Mouse (Mus musculus) left cerebral cortex, postnatal 14 days (tissue): ENCODE measurements around the gene Stk16. TPM values are rescaled to one million over a fixed set of nuclear protein-coding genes. Genes with fewer than 3 reads are reported as not detected.

Experiments used
- DNase-seq, 2 experiments: peaks; one replicate each; pipeline ENCODE4 v3.0.0; 2021 to 2022; ENCODE audit warnings: low spot score in 2 of 2, mixed read lengths in 1 of 2
- intact Hi-C: fragments of 180-260 bp; cut with DNase I; formaldehyde crosslinking; loops from one replicate; pipeline ENCODE4 v1.15.1; 2025
- total RNA-seq, 2 experiments: library from RNA; stranded (reverse); gene quantifications; 2 replicates each; pipeline ENCODE4 v1.2.3; 2021

Gene Stk16
- total RNA-seq, 2 experiments from 2014 or later = 85.6 to 92.2 TPM

- intact Hi-C loops = no loop called here
- DNase-seq = no peak
Observed at GRCm38 (mm10) chr1:75208967-75209678, 1.5 kb upstream of the Stk16 start.

GRCm38 (mm10) chr1:75211141-75211708, 587 bp downstream of the Stk16 start:
- no peak for DNase-seq
- intact Hi-C loops = no loop called here

DNA sequence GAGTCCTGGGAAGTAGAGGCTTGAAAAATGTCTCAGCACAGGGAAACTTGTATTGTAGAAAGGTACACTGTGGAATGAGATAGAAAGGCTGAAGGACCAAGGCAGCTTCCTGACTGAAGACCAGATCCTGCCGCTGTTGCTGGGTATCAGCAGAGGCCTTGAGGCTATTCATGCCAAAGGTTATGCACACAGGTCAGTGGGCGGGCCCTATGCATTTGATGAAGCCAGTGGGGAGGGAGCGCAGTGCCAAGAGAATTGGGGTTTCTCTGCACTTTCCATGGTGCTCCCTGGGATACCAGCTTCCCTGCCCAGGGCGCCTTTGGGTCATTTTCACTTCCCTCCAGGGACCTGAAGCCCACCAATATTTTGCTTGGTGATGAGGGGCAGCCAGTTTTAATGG, 1.9 kb downstream of the Stk16 start:
- DNase-seq = no peak

GRCm38 (mm10) chr1:75213096-75213495, 2.5 kb downstream of the Stk16 start:
- no peak for DNase-seq
- intact Hi-C loops = no loop called here

More for the DNA sequence above, 1.9 kb downstream of the Stk16 start:
- intact Hi-C loops = no loop called here

DNA sequence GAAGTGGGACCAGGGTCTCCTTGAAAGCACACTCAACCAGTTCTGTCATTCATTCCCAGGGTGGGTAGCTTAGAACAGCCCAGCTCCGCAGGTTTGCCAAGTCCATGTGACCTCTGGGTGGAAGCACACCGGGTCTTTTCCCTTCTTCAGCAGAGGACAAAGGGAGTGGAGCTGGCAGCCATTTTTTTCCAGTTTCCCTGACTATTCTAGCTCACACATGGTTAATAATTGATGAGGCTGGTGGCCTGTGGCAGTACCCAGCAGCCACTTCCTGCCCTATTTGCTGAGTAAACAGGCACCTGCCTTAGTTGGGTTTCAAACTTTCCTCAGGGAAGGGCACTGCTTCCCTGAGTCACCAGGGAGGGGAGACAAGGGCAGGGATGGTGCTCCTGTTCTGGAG, 3.8 kb downstream of the Stk16 start:
- intact Hi-C loops = no loop called here
- no peak for DNase-seq

DNA sequence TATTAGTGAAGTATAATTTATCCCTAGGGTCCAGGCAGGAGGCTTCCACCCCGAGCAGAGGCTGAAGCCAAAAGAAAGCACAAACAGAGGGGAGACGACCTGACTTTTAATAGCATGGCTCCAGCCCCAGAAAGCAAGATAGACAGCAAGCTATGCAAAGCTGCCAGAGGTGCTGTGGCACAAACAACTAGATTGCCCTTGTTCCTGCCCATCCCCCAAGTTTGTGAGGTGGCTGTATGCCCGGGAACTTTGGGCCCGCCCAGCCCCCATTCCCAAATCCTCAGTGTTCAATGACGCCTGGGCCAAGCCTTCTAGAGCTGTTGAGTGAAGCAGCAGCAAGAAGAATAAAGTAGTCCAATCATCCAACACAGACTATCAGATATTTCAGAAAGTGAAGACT, 4.2 kb downstream of the Stk16 start:
- peak; percentile 61 to 79 for DNase-seq

DNA sequence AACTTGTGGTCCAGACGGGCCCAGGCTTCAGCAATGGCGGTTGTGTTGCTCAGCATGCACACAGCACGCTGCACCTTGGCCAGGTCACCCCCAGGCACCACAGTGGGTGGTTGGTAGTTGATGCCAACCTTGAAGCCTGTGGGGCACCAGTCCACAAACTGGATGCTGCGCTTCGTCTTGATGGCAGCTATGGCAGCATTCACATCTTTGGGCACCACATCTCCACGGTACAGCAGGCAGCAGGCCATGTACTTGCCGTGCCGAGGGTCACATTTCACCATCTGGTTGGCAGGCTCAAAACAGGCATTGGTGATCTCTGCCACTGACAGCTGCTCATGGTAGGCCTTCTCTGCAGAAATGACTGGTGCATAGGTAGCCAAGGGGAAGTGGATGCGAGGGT, 5.1 kb downstream of the Stk16 start:
- intact Hi-C loops = loop anchor here (5.0 kb wide), 1 partner anchor 37 kb away; no protein-coding TSS in a partner anchor

More for the DNA sequence above, 4.2 kb downstream of the Stk16 start:
- intact Hi-C loops = loop anchor here (5.0 kb wide), 1 partner anchor 37 kb away; no protein-coding TSS in a partner anchor

GRCm38 (mm10) chr1:75216797-75217585, 6.4 kb downstream of the Stk16 start:
- intact Hi-C loops = loop anchor here (5.0 kb wide), 1 partner anchor 35 kb away; no protein-coding TSS in a partner anchor
- no peak for DNase-seq

More for the DNA sequence above, 5.1 kb downstream of the Stk16 start:
- no peak for DNase-seq

- DNase-seq = no peak
- intact Hi-C loops = loop anchor here (5.0 kb wide), 1 partner anchor 34 kb away; no protein-coding TSS in a partner anchor
Observed at GRCm38 (mm10) chr1:75217893-75218226, 7.2 kb downstream of the Stk16 start.

- intact Hi-C loops = loop anchor here (5.0 kb wide), 1 partner anchor 34 kb away; no protein-coding TSS in a partner anchor
- peak; percentile 60 to 82 for DNase-seq
Observed at GRCm38 (mm10) chr1:75218227-75219001, 7.8 kb downstream of the Stk16 start.

- intact Hi-C loops = loop anchor here (5.0 kb wide), 1 partner anchor 33 kb away; no protein-coding TSS in a partner anchor
- peak; percentile 92 to 93 for DNase-seq
Observed at GRCm38 (mm10) chr1:75219078-75219477, 8.4 kb downstream of the Stk16 start.

DNA sequence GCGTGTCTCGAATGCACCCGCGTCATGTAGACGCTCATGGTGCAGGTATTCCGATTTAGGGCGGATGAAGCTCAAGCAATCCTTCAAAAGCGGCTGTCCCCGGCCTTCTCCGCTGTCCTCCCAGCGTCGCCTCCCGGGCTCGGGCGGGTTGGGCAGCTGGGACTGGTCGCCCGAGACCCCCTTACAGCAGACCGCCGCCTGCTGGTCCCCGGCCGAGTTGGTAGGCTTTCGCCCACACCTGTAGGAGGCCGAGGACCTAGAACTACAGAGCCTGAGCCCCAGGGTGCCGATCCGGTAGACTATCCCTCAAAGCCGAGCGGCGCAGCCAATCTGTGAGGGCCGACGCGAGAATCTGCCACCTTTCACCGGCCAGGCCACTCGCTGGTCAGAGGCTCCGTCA, 8.9 kb downstream of the Stk16 start, which contains the start of gene Tuba4a:
Tuba4a (minus strand) TSS at position 335 of the 400 bp plus-strand sequence.
- no peak for DNase-seq
- intact Hi-C loops = loop anchor here (5.0 kb wide), 1 partner anchor 33 kb away; no protein-coding TSS in a partner anchor

- intact Hi-C loops = loop anchor here (10.0 kb wide), 1 partner anchor 73 kb away; no protein-coding TSS in a partner anchor
- no peak for DNase-seq
Observed at GRCm38 (mm10) chr1:75221538-75221937, 10.9 kb downstream of the Stk16 start.

- intact Hi-C loops = loop anchor here (10.0 kb wide), 1 partner anchor 72 kb away; no protein-coding TSS in a partner anchor
- no peak for DNase-seq
Observed at GRCm38 (mm10) chr1:75222926-75223325, 12.3 kb downstream of the Stk16 start.

GRCm38 (mm10) chr1:75223532-75223931, 12.9 kb downstream of the Stk16 start:
- no peak for DNase-seq
- intact Hi-C loops = loop anchor here (10.0 kb wide), 1 partner anchor 71 kb away; no protein-coding TSS in a partner anchor

DNA sequence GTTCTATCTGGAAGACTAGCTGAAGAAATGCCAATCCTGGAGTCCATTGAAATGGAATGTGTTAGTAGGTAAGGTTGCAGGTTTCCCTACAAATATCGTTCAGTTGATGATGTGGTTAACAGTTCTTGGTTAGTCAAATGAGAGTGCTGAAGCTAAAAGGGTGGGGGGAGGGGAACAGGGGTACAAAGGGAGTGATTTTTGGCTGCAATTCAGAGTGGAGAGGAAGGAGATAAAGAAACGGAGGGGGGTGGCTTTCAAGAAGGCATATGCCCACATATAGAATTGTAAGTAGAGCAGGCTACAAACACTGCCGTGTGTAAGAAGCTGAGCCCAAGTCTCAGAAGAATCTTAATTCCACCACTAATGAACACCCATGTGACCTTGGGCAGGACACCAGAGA, 14.8 kb downstream of the Stk16 start:
- DNase-seq = no peak
- intact Hi-C loops = loop anchor here (10.0 kb wide), 1 partner anchor 69 kb away; no protein-coding TSS in a partner anchor

GRCm38 (mm10) chr1:75226138-75226537, 15.5 kb downstream of the Stk16 start:
- DNase-seq = no peak
- intact Hi-C loops = loop anchor here (10.0 kb wide), 1 partner anchor 69 kb away; no protein-coding TSS in a partner anchor

GRCm38 (mm10) chr1:75227653-75228052, 17.0 kb downstream of the Stk16 start:
- no peak for DNase-seq
- intact Hi-C loops = loop anchor here (10.0 kb wide), 1 partner anchor 67 kb away; no protein-coding TSS in a partner anchor

DNA sequence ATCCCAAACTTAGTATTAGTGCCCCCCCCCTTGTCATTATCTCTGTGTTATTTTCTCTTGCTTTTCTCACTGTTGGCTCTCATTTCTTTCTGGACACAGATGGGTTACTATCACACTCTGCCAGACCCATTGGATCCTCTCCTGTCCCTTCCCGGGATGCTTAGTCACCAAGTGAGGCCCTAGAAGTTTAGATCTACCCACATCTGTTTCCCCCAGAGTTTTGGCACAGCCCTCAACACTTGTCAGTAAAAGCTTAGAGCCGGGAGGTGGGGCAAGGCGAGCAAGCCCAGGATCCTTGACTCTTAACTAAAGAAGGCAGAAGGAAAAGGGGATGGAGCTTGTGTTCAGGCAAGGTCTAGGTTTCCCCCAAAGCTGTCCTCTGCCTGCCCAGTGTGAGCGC, 18.5 kb downstream of the Stk16 start:
- intact Hi-C loops = loop anchor here (10.0 kb wide), 1 partner anchor 66 kb away; no protein-coding TSS in a partner anchor
- DNase-seq = no peak
